Mouse (Mus musculus): Measurements from ENCODE around the gene Smn1.

DNA sequence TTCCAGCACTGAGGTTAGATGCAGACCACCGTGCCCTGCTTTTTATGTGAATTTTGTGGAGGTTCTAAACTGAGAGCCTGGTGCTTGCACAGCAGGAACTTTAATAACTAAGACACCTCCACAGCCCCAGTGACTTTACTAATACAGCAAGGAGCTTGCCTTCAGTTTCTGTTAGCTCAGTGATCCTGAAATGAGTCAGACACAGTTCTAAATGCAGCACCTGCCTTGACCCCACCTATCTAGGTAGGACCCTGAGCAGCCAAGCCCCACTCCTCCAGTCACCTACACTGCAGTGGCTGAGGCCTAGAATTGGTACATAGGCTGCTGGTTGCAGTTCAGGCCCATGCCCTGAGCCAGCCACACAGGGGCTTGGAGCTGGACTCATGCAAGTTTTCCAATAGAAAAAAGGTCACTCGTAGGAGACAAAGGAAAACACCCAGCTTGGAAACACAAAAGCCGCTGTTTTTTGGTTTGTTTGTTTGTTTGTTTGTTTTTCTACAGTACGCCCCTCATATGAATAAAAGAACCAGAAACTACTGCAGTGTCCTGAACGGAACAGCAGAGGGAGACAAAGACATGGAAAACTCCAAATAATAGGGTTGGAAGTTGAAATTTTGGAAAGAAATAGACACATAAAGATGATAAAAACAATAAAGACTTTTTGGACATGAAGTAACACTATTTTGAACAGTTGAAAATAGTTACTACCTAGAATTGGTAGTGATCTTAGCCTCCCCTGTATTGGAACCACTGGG is 12.3 kb upstream of the Smn1 start:
- TF ChIP-seq POLR2AphosphoS2 (IDR thresholded peaks at IDR 0.05; ENCODE audit: low read depth, low read length) (no peak), CTCF (conservative IDR thresholded peaks at IDR 0.05 in 1 of 2, IDR thresholded peaks at IDR 0.05 in 1 of 2; ENCODE audit: low read depth in 2 of 2, low read length in 2 of 2) (peak; percentile 42 to 70), ZC3H11A (IDR thresholded peaks at IDR 0.05; ENCODE audit: low read depth, low read length) (no peak), ZMIZ1 (IDR thresholded peaks at IDR 0.05; ENCODE audit: low read depth, low read length) (no peak), TBP (conservative IDR thresholded peaks at IDR 0.05; ENCODE audit: low read depth, low read length) (no peak), TCF12 (IDR thresholded peaks at IDR 0.05; ENCODE audit: low read depth, low read length) (no peak), POLR2A (IDR thresholded peaks at IDR 0.05; ENCODE audit: low read depth, low read length) (no peak), RCOR1 (conservative IDR thresholded peaks at IDR 0.05; ENCODE audit: low read depth, low read length) (peak; percentile 43; the same call in 1 of the 2 replicates), EP300 (IDR thresholded peaks at IDR 0.05; ENCODE audit: low read length) (peak; percentile 67), MAX (IDR thresholded peaks at IDR 0.05; ENCODE audit: low read length) (no peak), MAZ (IDR thresholded peaks at IDR 0.05; ENCODE audit: low read depth, low read length) (no peak), MAFK (IDR thresholded peaks at IDR 0.05; ENCODE audit: insufficient replicate concordance, low read length) (no peak)

Data from CH12.LX (cell line).